In genomic region chr6:115522691-115523146, GRCm38 (mm10) we compare ENCODE assay signal across 11 mouse cellular contexts. TPM values are rescaled to one million over a fixed set of nuclear protein-coding genes. Genes with fewer than 3 reads are reported as not detected.
DNase-seq lines count a peak whose midpoint lies in the region; ATAC-seq and TF ChIP-seq lines count a peak whose summit lies in the region.
"Had no signal": no experiment of that assay in that cellular context is flagged by ENCODE, and none has a peak within 500 bp of the region (broad histone marks: within the 10 kb centered on the region; RNA-seq: fewer than 3 reads in every experiment).

No protein-coding gene starts in this region.

- no peak overlapping the region for H3K9ac ChIP-seq in forebrain, embryonic 11.5 days (ENCODE audit: low read length)
- H3K9ac ChIP-seq: hindbrain, embryonic 13.5 days; neural tube, embryonic 15.5 days had no signal

- H3K27me3 ChIP-seq in forebrain, embryonic 11.5 days (ENCODE audit: control insufficient read depth, insufficient read depth, low read length) = no peaks in the 10 kb centered on the region
- H3K27me3 ChIP-seq: hindbrain, embryonic 13.5 days; neural tube, embryonic 15.5 days had no signal

- H3K4me3 ChIP-seq in gastrocnemius, adult 2 months = no peak overlapping the region
- no peak overlapping the region for H3K4me3 ChIP-seq in layer of hippocampus, adult 2 months
- no peak overlapping the region for H3K4me3 ChIP-seq in forebrain, embryonic 11.5 days (ENCODE audit: low read depth, low read length)
- H3K4me3 ChIP-seq: hindbrain, embryonic 13.5 days; neural tube, embryonic 15.5 days had no signal

- peak; percentile 24 for ATAC-seq in common myeloid progenitor, adult 5-6 weeks (replicated peaks; ENCODE audit: low read depth, poor library complexity, severe bottlenecking)
- no peak for ATAC-seq in forebrain, embryonic 11.5 days (replicated peaks; ENCODE audit: low FRiP score)
- ATAC-seq: midbrain, embryonic 16.5 days had no signal

- no peaks in the 10 kb centered on the region for H3K4me1 ChIP-seq in forebrain, embryonic 11.5 days (replicated peaks; ENCODE audit: control insufficient read depth, insufficient read depth, low read length)
- H3K4me1 ChIP-seq: neural tube, embryonic 15.5 days had no signal

- H3K4me2 ChIP-seq in forebrain, embryonic 11.5 days (ENCODE audit: low read depth, low read length, severe bottlenecking) = no peak overlapping the region
- H3K4me2 ChIP-seq: hindbrain, embryonic 13.5 days; neural tube, embryonic 15.5 days had no signal

- TF ChIP-seq CTCF in gastrocnemius, adult 2 months (IDR thresholded peaks at IDR 0.05) = no peak
- TF ChIP-seq CTCF in layer of hippocampus, adult 2 months (conservative IDR thresholded peaks at IDR 0.05) = no peak

- no peaks in the 10 kb centered on the region for H3K36me3 ChIP-seq in forebrain, embryonic 11.5 days (ENCODE audit: control insufficient read depth, insufficient read depth, low read length)
- H3K36me3 ChIP-seq: hindbrain, embryonic 13.5 days; neural tube, embryonic 15.5 days had no signal

- 92% methylated on average over 6 of the region's 6 CpGs for whole genome bisulfite sequencing in forebrain, embryonic 11.5 days

- DNase-seq in gastrocnemius, adult 2 months = no peak
- DNase-seq in gastrocnemius, postnatal 25 days = no peak
- DNase-seq in layer of hippocampus, adult 2 months (ENCODE audit: low spot score in 2 of 2) = no peak
- no peak for DNase-seq in layer of hippocampus, postnatal 25 days (ENCODE audit: extremely low spot score in 1 of 2, low spot score in 1 of 2)
- DNase-seq in kidney, postnatal 36 days = peak; percentile 13 to 27
- no peak for DNase-seq in forebrain, embryonic 11.5 days (ENCODE audit: low spot score)
- no peak for DNase-seq in ovary, postnatal 36 days (ENCODE audit: low spot score)

- no peaks in the 10 kb centered on the region for H3K9me3 ChIP-seq in forebrain, embryonic 11.5 days (ENCODE audit: control insufficient read depth, low read length)
- H3K9me3 ChIP-seq: hindbrain, embryonic 13.5 days; neural tube, embryonic 15.5 days had no signal

- intact Hi-C loops in gastrocnemius, adult 2 months (cut with DNase I) = no loop called here

- peak overlapping the region; percentile 64 for H3K27ac ChIP-seq in gastrocnemius, adult 2 months
- H3K27ac ChIP-seq in layer of hippocampus, adult 2 months = peak overlapping the region; percentile 65; the same call in 1 of the 2 replicates
- no peak overlapping the region for H3K27ac ChIP-seq in forebrain, embryonic 11.5 days (ENCODE audit: low read depth, low read length)
- H3K27ac ChIP-seq: hindbrain, embryonic 13.5 days; neural tube, embryonic 15.5 days had no signal

RNA-seq across cellular contexts. Expression of gene Tsen2, which starts 21.7 kb away (rescaled TPM):
- 1 to 10 TPM; 5.8 to 8.2 TPM for total RNA-seq in gastrocnemius, adult 2 months (2021)
- 1 to 10 TPM; 5.8 to 6.1 TPM for total RNA-seq in gastrocnemius, postnatal 25 days (2021)
- total RNA-seq in layer of hippocampus, adult 2 months (2021) = 10 to 100 TPM; 26.2 to 27.1 TPM
- total RNA-seq in layer of hippocampus, postnatal 25 days (2021) = 10 to 100 TPM; 24.8 to 25.5 TPM
- 14.7 and 20.9 TPM in 2 replicates for total RNA-seq in common myeloid progenitor, adult 5-6 weeks (2017)
- polyA plus RNA-seq in forebrain, embryonic 11.5 days (2014; fragmentation: Nextera tagmentation; extraction: Ambion mirVana) = 33.8 and 34.6 TPM in 2 replicates

Comparison
In these comparisons a context has a peak if more than half of its experiments do, and no peak if none do; other contexts are left out.
1. DNase-seq: peak in kidney, postnatal 36 days (2 of 2); none in gastrocnemius, adult 2 months (single experiment), gastrocnemius, postnatal 25 days (single experiment), layer of hippocampus, adult 2 months (0 of 2), layer of hippocampus, postnatal 25 days (0 of 2), forebrain, embryonic 11.5 days (single experiment) and ovary, postnatal 36 days (single experiment).